Mouse (Mus musculus): ENCODE results near the gene Plcb3.

DNA sequence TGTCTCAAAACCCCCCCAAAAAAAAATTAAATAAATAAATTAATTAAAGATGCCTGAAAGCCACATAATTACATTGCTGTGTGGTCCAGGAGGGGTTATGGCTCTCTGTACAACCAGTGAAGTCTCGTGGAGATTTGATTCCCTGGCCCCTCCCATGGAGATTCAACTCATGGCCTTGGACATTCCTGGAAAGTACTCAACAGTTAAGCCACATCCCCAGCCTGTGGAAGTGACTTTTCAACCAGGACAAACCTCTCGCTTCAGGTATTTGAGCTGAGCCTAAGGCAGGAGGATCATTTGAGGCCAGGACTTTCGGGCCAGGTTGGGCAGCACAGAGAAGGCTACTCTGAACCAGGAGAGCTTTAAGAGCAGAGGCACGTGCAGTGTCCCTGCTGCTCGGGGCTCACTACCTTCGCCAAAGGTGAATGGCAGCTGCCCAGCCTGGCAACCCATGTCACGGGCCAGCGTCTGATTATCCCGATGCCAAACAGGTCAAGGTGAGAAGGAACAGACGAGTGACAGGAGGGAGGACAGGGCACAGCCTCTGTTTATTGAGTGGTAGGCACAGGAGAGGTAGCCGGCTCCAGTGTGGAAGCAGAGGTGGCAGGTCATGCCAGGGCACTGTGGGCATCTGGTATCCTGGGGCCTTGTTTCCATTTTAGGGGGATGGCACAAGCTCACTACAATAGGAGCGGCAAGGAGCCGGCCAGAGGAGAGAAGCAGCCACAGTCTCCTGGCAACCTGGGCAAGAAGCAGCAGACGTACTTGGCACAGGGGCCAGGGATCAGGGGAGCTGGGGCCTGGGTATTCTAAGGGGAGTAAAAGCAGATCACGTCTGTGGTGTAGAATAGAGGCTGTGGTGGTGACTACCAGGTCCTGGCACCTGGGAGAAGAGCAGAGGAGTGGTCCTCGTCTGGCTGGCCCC lies 38.5 kb downstream of the Plcb3 start:
- TF ChIP-seq MYOD1 (IDR thresholded peaks at IDR 0.05; ENCODE audit: control insufficient read depth, insufficient read length, low read depth) (no peak), CEBPB (IDR thresholded peaks at IDR 0.05; ENCODE audit: low read depth) (no peak)
